Mouse (Mus musculus) lung, embryonic 15.5 days (tissue): Measurements from ENCODE around the gene Cnppd1. TPM values are rescaled to one million over a fixed set of nuclear protein-coding genes. Genes with fewer than 3 reads are reported as not detected.

ENCODE experiments used
- ATAC-seq: fragments of 200-750 bp; cut with Nextera tagmentation; 2 replicates; pipeline ENCODE4 v1.8.0; 2017; ENCODE audit warnings: moderate number of reproducible peaks, borderline replicate concordance; ENCODE audit not compliant: low FRiP score, low TSS enrichment; ENCODE audit errors: extremely low read depth
- H3K27ac ChIP-seq: fragments of 300-500 bp; sonication (generic); 2 replicates; pipeline ENCODE4 v1.5.1; 2015; ENCODE audit warnings: moderate library complexity, mild to moderate bottlenecking, inconsistent platforms
- H3K27me3 ChIP-seq: fragments of 300-500 bp; sonication (generic); 2 replicates; pipeline ENCODE4 v1.6.1; 2015; ENCODE audit warnings: inconsistent platforms
- H3K36me3 ChIP-seq: fragments of 300-500 bp; sonication (generic); 2 replicates; pipeline ENCODE4 v1.6.1; 2015; ENCODE audit warnings: inconsistent platforms
- H3K4me1 ChIP-seq: fragments of 300-500 bp; sonication (generic); 2 replicates; pipeline ENCODE4 v1.6.1; 2015; ENCODE audit warnings: inconsistent platforms
- H3K4me2 ChIP-seq: fragments of 300-500 bp; sonication (generic); 2 replicates; pipeline ENCODE4 v1.6.1; 2015; ENCODE audit warnings: inconsistent platforms, mild to moderate bottlenecking, moderate library complexity
- H3K4me3 ChIP-seq: fragments of 300-500 bp; sonication (generic); 2 replicates; pipeline ENCODE4 v1.5.1; 2015; ENCODE audit warnings: mild to moderate bottlenecking, inconsistent platforms
- H3K9ac ChIP-seq: fragments of 300-500 bp; sonication (generic); 2 replicates; pipeline ENCODE4 v1.6.1; 2015; ENCODE audit warnings: inconsistent platforms
- H3K9me3 ChIP-seq: fragments of 300-500 bp; sonication (generic); 2 replicates; pipeline ENCODE4 v1.6.1; 2016; ENCODE audit warnings: inconsistent platforms
- WGBS: fragments of 180-500 bp; shearing (Covaris S2); methylation state at CpG from one replicate; pipeline ENCODE4 v1.1.7; 2015; 5-methylcytosine and 5-hydroxymethylcytosine counted together
- polyA plus RNA-seq: library from polyadenylated mRNA; unstranded; fragments of >200 nt; fragmentation: Nextera tagmentation; extraction: Ambion mirVana; gene quantifications from 2 replicates; pipeline ENCODE4 v1.2.1, GENCODE M21; 2015

Gene Cnppd1
- 36.5 and 41.6 TPM in 2 replicates for polyA plus RNA-seq

- H3K36me3 ChIP-seq = peaks cover 55% of the 10 kb centered on the region
- under 1% methylated on average over 86 of the region's 91 CpGs for WGBS
These were observed at the start of gene Cnppd1, which contains the start of gene Retreg2 for GRCm38 (mm10) chr1:75142301-75143261. Cnppd1 (minus strand) TSS chr1:75142711. Retreg2 (plus strand) TSS chr1:75142778.

GRCm38 (mm10) chr1:75191622-75192402 lies 49.3 kb upstream of the Cnppd1 start, which contains the start of the genes Ankzf1 and Atg9a:
Ankzf1 (plus strand) TSS chr1:75192151.
Atg9a (minus strand) TSS chr1:75192196.
- H3K27ac ChIP-seq = peak within 1 kb of the TSS; percentile 90
- ATAC-seq = peak; percentile 99
- H3K9ac ChIP-seq = peak within 1 kb of the TSS; percentile 91
- under 1% methylated on average over 55 of the region's 56 CpGs for WGBS
- peaks cover 17% of the 10 kb centered on the region for H3K36me3 ChIP-seq
- H3K27me3 ChIP-seq = no peaks in the 10 kb centered on the region
- H3K4me2 ChIP-seq = peak within 1 kb of the TSS; percentile 90
- peak within 1 kb of the TSS; percentile 87 for H3K4me3 ChIP-seq
- no peaks in the 10 kb centered on the region for H3K9me3 ChIP-seq
- peaks cover 19% of the 10 kb centered on the region for H3K4me1 ChIP-seq

More at GRCm38 (mm10) chr1:75142301-75143261, at the start of gene Cnppd1, which contains the start of gene Retreg2:
- H3K27me3 ChIP-seq = no peaks in the 10 kb centered on the region
- peak; percentile 86 for ATAC-seq
- peak within 1 kb of the TSS; percentile 90 for H3K9ac ChIP-seq
- peak within 1 kb of the TSS; percentile 89 for H3K4me2 ChIP-seq
- H3K4me3 ChIP-seq = peak within 1 kb of the TSS; percentile 67
- peak within 1 kb of the TSS; percentile 94 for H3K27ac ChIP-seq
- no peaks in the 10 kb centered on the region for H3K9me3 ChIP-seq
- peaks cover 28% of the 10 kb centered on the region for H3K4me1 ChIP-seq

DNA sequence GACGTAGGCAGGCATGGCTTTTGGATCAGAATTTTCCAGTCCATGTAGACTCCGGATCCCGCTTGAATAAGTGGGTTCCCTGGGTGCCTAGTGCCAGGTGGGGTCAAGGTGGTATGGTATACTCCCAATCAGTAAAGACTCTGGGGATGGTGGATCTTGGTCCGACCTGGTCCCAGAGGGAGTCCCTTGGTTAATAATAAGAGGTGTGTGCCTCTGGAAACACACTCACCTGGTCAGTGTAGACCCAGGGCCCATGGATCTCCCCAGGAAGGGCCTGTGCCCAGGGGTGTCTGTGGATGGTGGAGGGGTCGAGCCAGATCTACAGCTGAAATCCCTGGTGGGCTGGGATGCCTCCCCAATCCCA lies 48.7 kb upstream of the Cnppd1 start:
- Histone ChIP-seq H3K27ac (peak overlapping the region; percentile 70), H3K27me3 (no peaks in the 10 kb centered on the region), H3K36me3 (peaks cover 18% of the 10 kb centered on the region), H3K9ac (peak overlapping the region; percentile 88), H3K9me3 (no peaks in the 10 kb centered on the region), H3K4me3 (peak overlapping the region; percentile 87), H3K4me1 (peaks cover 19% of the 10 kb centered on the region), H3K4me2 (peak overlapping the region; percentile 90)
- WGBS = 33% methylated on average over 5 of the region's 5 CpGs
- peak; percentile 39; the same call in 1 of the 2 replicates for ATAC-seq

- WGBS = 36% methylated on average over 2 of the region's 2 CpGs
- Histone ChIP-seq H3K27me3 (no peaks in the 10 kb centered on the region), H3K9ac (peak overlapping the region; percentile 88), H3K9me3 (no peaks in the 10 kb centered on the region), H3K4me2 (peak overlapping the region; percentile 90; the same call in 1 of the 2 replicates), H3K4me1 (peaks cover 19% of the 10 kb centered on the region), H3K4me3 (peak overlapping the region; percentile 87; the same call in 1 of the 2 replicates), H3K27ac (no peak overlapping the region), H3K36me3 (peaks cover 25% of the 10 kb centered on the region)
- ATAC-seq = no peak
These were observed 48.1 kb upstream of the Cnppd1 start for GRCm38 (mm10) chr1:75190577-75190976.

DNA sequence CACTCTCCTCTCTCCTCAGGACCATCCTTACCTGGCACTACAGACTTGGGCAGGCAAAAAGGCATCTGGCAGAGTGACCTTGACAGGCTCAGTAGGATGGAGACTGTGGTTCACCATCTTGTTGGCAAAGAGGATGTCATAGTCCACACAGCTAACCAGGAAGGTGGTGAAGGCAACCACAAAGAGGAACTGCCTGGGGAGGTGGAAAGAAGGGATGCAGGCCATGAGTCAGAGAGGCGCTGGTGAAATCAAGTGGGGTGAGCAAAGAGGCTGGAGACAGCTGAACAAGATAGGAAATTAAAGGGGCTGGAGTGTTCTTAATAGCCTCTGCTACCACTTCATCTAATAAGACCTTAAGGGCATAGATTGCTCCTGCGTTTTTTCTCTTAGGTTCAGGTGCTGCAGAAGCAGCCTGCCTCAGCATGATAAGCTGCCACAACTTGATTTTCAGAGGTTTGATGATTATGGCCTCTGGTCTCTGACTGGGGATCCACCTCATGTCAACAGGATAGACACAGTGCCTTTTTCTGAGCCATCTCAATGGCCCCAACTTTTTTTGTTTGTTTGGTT lies 45.5 kb upstream of the Cnppd1 start:
- peaks cover 37% of the 10 kb centered on the region for H3K36me3 ChIP-seq
- ATAC-seq = no peak

GRCm38 (mm10) chr1:75187126-75187525 lies 44.6 kb upstream of the Cnppd1 start:
- H3K9ac ChIP-seq = no peak overlapping the region
- H3K36me3 ChIP-seq = peaks cover 45% of the 10 kb centered on the region
- H3K4me3 ChIP-seq = no peak overlapping the region
- no peaks in the 10 kb centered on the region for H3K27me3 ChIP-seq
- H3K4me1 ChIP-seq = peaks cover 9% of the 10 kb centered on the region
- no peak for ATAC-seq
- no peak overlapping the region for H3K4me2 ChIP-seq
- H3K9me3 ChIP-seq = no peaks in the 10 kb centered on the region
- no peak overlapping the region for H3K27ac ChIP-seq

More for the DNA sequence above, 45.5 kb upstream of the Cnppd1 start:
- H3K27me3 ChIP-seq = no peaks in the 10 kb centered on the region
- H3K9me3 ChIP-seq = no peaks in the 10 kb centered on the region
- H3K4me1 ChIP-seq = peaks cover 13% of the 10 kb centered on the region
- H3K4me2 ChIP-seq = no peak overlapping the region
- no peak overlapping the region for H3K4me3 ChIP-seq
- 84% methylated on average over 2 of the region's 2 CpGs for WGBS
- H3K27ac ChIP-seq = no peak overlapping the region
- no peak overlapping the region for H3K9ac ChIP-seq

DNA sequence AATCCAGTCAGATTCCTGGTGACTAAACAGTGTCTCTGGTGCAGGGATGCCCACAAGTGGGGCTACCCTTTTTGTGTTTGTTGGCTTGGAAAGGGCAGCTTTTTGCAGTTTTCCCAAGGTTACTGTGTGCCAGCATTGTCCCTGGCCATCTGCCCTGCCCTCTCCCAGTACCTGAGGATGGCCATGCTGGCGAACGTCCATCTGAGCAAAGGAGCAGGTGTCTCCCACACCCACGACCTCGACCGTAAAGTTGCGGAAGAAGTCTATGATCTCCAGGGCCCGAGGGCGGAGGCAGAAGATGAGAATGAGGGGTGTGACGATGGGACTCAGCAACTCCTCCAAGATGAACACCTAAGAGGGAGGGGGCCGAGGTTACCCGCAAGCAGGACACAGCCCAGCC lies 43.0 kb upstream of the Cnppd1 start:
- H3K27ac ChIP-seq = no peak overlapping the region
- ATAC-seq = no peak
- no peaks in the 10 kb centered on the region for H3K27me3 ChIP-seq
- peaks cover 45% of the 10 kb centered on the region for H3K36me3 ChIP-seq
- no peak overlapping the region for H3K9ac ChIP-seq
- no peak overlapping the region for H3K4me3 ChIP-seq
- no peaks in the 10 kb centered on the region for H3K9me3 ChIP-seq
- H3K4me2 ChIP-seq = no peak overlapping the region
- WGBS = 89% methylated on average over 11 of the region's 11 CpGs
- H3K4me1 ChIP-seq = peaks cover 6% of the 10 kb centered on the region

DNA sequence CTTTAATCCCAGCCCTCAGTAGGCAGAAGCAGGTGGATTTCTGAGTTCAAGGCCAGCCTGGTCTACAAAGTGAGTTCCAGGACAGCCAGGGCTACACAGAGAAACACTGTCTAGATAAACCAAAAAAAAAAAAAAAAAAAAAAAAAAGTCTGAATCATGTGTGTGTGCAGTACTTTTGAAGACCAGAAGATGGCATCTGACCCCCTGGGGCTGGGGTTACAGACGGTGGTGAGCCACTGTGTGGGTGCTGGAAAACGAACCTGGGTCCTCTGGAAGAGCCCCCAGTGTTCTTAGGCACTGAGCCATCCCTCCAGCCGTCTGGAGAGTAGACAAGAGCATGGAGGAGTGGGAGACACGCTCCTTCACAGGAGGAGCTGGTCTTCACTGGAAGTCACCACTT lies 39.6 kb upstream of the Cnppd1 start:
- no peak for ATAC-seq
- no peak overlapping the region for H3K4me3 ChIP-seq
- no peak overlapping the region for H3K4me2 ChIP-seq
- H3K36me3 ChIP-seq = peaks cover 37% of the 10 kb centered on the region
- no peak overlapping the region for H3K27ac ChIP-seq
- no peak overlapping the region for H3K9ac ChIP-seq
- no peaks in the 10 kb centered on the region for H3K27me3 ChIP-seq
- peaks cover 17% of the 10 kb centered on the region for H3K4me1 ChIP-seq
- no peaks in the 10 kb centered on the region for H3K9me3 ChIP-seq
- 69% methylated on average over 4 of the region's 4 CpGs for WGBS

GRCm38 (mm10) chr1:75181377-75181870 lies 38.9 kb upstream of the Cnppd1 start:
- Histone ChIP-seq H3K9ac (no peak overlapping the region), H3K36me3 (peaks cover 37% of the 10 kb centered on the region), H3K4me3 (no peak overlapping the region), H3K27me3 (no peaks in the 10 kb centered on the region), H3K27ac (no peak overlapping the region), H3K4me2 (no peak overlapping the region), H3K4me1 (peaks cover 17% of the 10 kb centered on the region), H3K9me3 (no peaks in the 10 kb centered on the region)
- 78% methylated on average over 4 of the region's 4 CpGs for WGBS
- no peak for ATAC-seq

GRCm38 (mm10) chr1:75180741-75181140 lies 38.2 kb upstream of the Cnppd1 start:
- no peak for ATAC-seq
- Histone ChIP-seq H3K4me1 (peaks cover 17% of the 10 kb centered on the region), H3K36me3 (peaks cover 30% of the 10 kb centered on the region), H3K9me3 (no peaks in the 10 kb centered on the region), H3K27me3 (no peaks in the 10 kb centered on the region), H3K4me2 (peak overlapping the region; percentile 98), H3K4me3 (peak overlapping the region; percentile 66), H3K9ac (no peak overlapping the region), H3K27ac (no peak overlapping the region)
- WGBS = 26% methylated on average over 7 of the region's 7 CpGs

DNA sequence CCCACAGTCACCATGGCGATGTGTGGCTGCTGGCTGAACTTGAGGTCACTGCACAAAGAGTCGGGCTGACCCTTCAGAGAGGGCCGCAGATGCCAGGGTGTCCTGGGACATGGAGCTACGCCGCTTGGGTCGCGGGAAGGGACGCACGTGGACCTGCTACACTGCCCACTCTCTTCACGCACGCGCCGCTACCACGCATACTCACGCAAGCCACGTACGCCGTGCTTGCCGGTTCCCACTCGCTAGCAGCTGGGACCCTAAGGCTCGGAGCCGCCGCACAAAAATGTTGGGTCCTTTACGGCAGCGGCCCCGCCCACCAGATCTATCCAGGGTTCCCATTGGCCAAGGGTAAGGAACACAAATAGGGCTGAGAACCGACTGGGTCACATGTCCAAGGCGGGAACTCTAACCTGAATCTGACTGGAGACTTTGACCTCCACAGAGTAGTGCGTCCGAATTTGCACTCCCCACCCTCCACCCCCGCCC lies 37.6 kb upstream of the Cnppd1 start, which contains the start of gene Abcb6:
Gene Abcb6, minus strand, starts transcription at position 288 of the 486 bp plus-strand sequence.
- H3K9me3 ChIP-seq = no peaks in the 10 kb centered on the region
- H3K36me3 ChIP-seq = peaks cover 30% of the 10 kb centered on the region
- peak within 1 kb of the TSS; percentile 66 for H3K4me3 ChIP-seq
- H3K9ac ChIP-seq = peak within 1 kb of the TSS; percentile 49
- ATAC-seq = peak; percentile 85
- no peaks in the 10 kb centered on the region for H3K27me3 ChIP-seq
- H3K4me1 ChIP-seq = peaks cover 17% of the 10 kb centered on the region
- H3K27ac ChIP-seq = peak within 1 kb of the TSS; percentile 44; the same call in 1 of the 2 replicates
- peak within 1 kb of the TSS; percentile 98 for H3K4me2 ChIP-seq
- under 1% methylated on average over 31 of the region's 31 CpGs for WGBS
